Mouse (Mus musculus): ENCODE results near the gene Milr1.
A peak's percentile ranks its signal among the peaks of the same experiment; 100 is the strongest.
"Not testable (repeated sequence)": the region's sequence is repeated elsewhere in the genome, so short reads cannot be mapped to it uniquely, and the experiment has no call there.

Milr1 gene

GRCm38 (mm10) chr11:106730714-106731113, 20.3 kb upstream of the Milr1 start:
- no peak for DNase-seq (ENCODE audit: low spot score)

GRCm38 (mm10) chr11:106736614-106737013, 14.4 kb upstream of the Milr1 start:
- DNase-seq (ENCODE audit: low spot score): no peak

- peak; percentile 56 for DNase-seq (ENCODE audit: low spot score)
Measured at GRCm38 (mm10) chr11:106737178-106737621, 13.8 kb upstream of the Milr1 start.

GRCm38 (mm10) chr11:106739116-106739515, 11.9 kb upstream of the Milr1 start:
- no peak for DNase-seq (ENCODE audit: low spot score)

GRCm38 (mm10) chr11:106740724-106741123, 10.3 kb upstream of the Milr1 start:
- not testable (repeated sequence) for DNase-seq (ENCODE audit: low spot score)

GRCm38 (mm10) chr11:106741232-106741631, 9.8 kb upstream of the Milr1 start:
- peak; percentile 73 for DNase-seq (ENCODE audit: low spot score)

GRCm38 (mm10) chr11:106741826-106742225, 9.2 kb upstream of the Milr1 start:
- no peak for DNase-seq (ENCODE audit: low spot score)

- peak; percentile 76 for DNase-seq (ENCODE audit: low spot score)
Measured at GRCm38 (mm10) chr11:106742388-106742841, 8.6 kb upstream of the Milr1 start.

GRCm38 (mm10) chr11:106744949-106745348, 6.1 kb upstream of the Milr1 start:
- no peak for DNase-seq (ENCODE audit: low spot score)

GRCm38 (mm10) chr11:106749557-106750120, 1.4 kb upstream of the Milr1 start:
- DNase-seq (ENCODE audit: low spot score): not testable (repeated sequence)

GRCm38 (mm10) chr11:106750121-106750751, 790 bp upstream of the Milr1 start, which contains the start of gene Pecam1:
Gene Pecam1, minus strand, starts transcription at chr11:106750628.
- no peak for DNase-seq (ENCODE audit: low spot score)

GRCm38 (mm10) chr11:106752103-106752502, 1.1 kb downstream of the Milr1 start:
- DNase-seq (ENCODE audit: low spot score): no peak

- no peak for DNase-seq (ENCODE audit: low spot score)
Measured at GRCm38 (mm10) chr11:106753314-106753713, 2.3 kb downstream of the Milr1 start.

GRCm38 (mm10) chr11:106755583-106755982, 4.6 kb downstream of the Milr1 start:
- DNase-seq (ENCODE audit: low spot score): no peak

GRCm38 (mm10) chr11:106759028-106759427, 8.0 kb downstream of the Milr1 start:
- no peak for DNase-seq (ENCODE audit: low spot score)

GRCm38 (mm10) chr11:106760511-106760910, 9.5 kb downstream of the Milr1 start:
- DNase-seq (ENCODE audit: low spot score): no peak

- peak; percentile 52 for DNase-seq (ENCODE audit: low spot score)
Measured at GRCm38 (mm10) chr11:106762139-106762799, 11.2 kb downstream of the Milr1 start.

- DNase-seq (ENCODE audit: low spot score): no peak
Measured at GRCm38 (mm10) chr11:106762800-106763185, 11.8 kb downstream of the Milr1 start.

GRCm38 (mm10) chr11:106766611-106767162, 15.7 kb downstream of the Milr1 start:
- DNase-seq (ENCODE audit: low spot score): no peak

- DNase-seq (ENCODE audit: low spot score): no peak
Measured at GRCm38 (mm10) chr11:106767516-106767915, 16.5 kb downstream of the Milr1 start.

GRCm38 (mm10) chr11:106770195-106770974, 19.4 kb downstream of the Milr1 start:
- peak; percentile 37 for DNase-seq (ENCODE audit: low spot score)

- no peak for DNase-seq (ENCODE audit: low spot score)
Measured at GRCm38 (mm10) chr11:106773061-106773460, 22.0 kb downstream of the Milr1 start.

Measured in embryo, embryonic 10.5 days (tissue).